Mouse (Mus musculus) liver, postnatal 0 days (tissue): ENCODE data around the gene Gm826. TPM values are rescaled to one million over a fixed set of nuclear protein-coding genes. Genes with fewer than 3 reads are reported as not detected.
A peak's percentile ranks its signal among the peaks of the same experiment; 100 is the strongest.

Experiments used
- ATAC-seq: fragments of 200-750 bp; cut with Nextera tagmentation; 2 replicates; pipeline ENCODE4 v1.8.0; 2017; ENCODE audit warnings: mild to moderate bottlenecking, moderate library complexity
- DNase-seq: peaks from one replicate; pipeline ENCODE4 v3.0.0-alpha.2; 2016
- H3K27ac ChIP-seq: fragments of 300-500 bp; sonication (generic); 2 replicates; pipeline ENCODE4 v1.5.1; 2014; ENCODE audit warnings: antibody characterized with exemption, moderate library complexity, mild to moderate bottlenecking, low read depth
- H3K27me3 ChIP-seq: fragments of 300-500 bp; sonication (generic); 2 replicates; pipeline ENCODE4 v1.6.1; 2014; ENCODE audit warnings: low read length, control low read depth, mixed read lengths; ENCODE audit not compliant: insufficient read depth
- H3K36me3 ChIP-seq: fragments of 300-500 bp; sonication (generic); replicated peaks from 2 replicates; pipeline ENCODE4 v1.6.1; 2014; ENCODE audit warnings: mild to moderate bottlenecking, control low read depth, low read length, moderate library complexity, mixed read lengths; ENCODE audit not compliant: insufficient read depth
- H3K4me1 ChIP-seq: fragments of 300-500 bp; sonication (generic); 2 replicates; pipeline ENCODE4 v1.6.1; 2014; ENCODE audit warnings: antibody characterized with exemption, mild to moderate bottlenecking, control low read depth; ENCODE audit not compliant: insufficient read depth
- H3K4me2 ChIP-seq: fragments of 300-500 bp; sonication (generic); 2 replicates; pipeline ENCODE4 v1.6.1; 2014; ENCODE audit warnings: low read depth, mild to moderate bottlenecking, low read length, moderate library complexity, mixed read lengths
- H3K4me3 ChIP-seq: fragments of 300-500 bp; sonication (generic); 2 replicates; pipeline ENCODE4 v1.5.1; 2014; ENCODE audit warnings: low read depth, low read length
- H3K9ac ChIP-seq: fragments of 300-500 bp; sonication (generic); replicated peaks from 2 replicates; pipeline ENCODE4 v1.6.1; 2014; ENCODE audit warnings: mild to moderate bottlenecking, moderate library complexity
- H3K9me3 ChIP-seq: fragments of 300-500 bp; sonication (generic); 2 replicates; pipeline ENCODE4 v1.6.1; 2016; ENCODE audit warnings: mild to moderate bottlenecking, control low read depth, low read length, mixed read lengths
- CTCF ChIP-seq: sonication (generic); IDR thresholded peaks from 2 replicates; pipeline ENCODE4 v1.5.1; 2016; ENCODE audit warnings: antibody characterized with exemption, low read depth
- EP300 ChIP-seq: IDR thresholded peaks from 2 replicates; pipeline ENCODE4 v1.6.1; 2016; ENCODE audit warnings: antibody characterized with exemption, low read depth, mild to moderate bottlenecking
- WGBS: fragments of 180-500 bp; shearing (Covaris S2); extraction: QIAGEN DNeasy Blood & Tissue Kit; methylation state at CpG from one replicate; pipeline ENCODE4 v1.1.7; 2014; ENCODE audit not compliant: insufficient replicate concordance; 5-methylcytosine and 5-hydroxymethylcytosine counted together
- polyA plus RNA-seq: library from polyadenylated mRNA; unstranded; fragments of >200 nt; fragmentation: Nextera tagmentation; extraction: Ambion mirVana; gene quantifications from 2 replicates; pipeline ENCODE4 v1.2.1, GENCODE M21; 2015

The Gm826 gene
- polyA plus RNA-seq, 1 experiment from 2014 or later, result 1.2 TPM

GRCm38 (mm10) chr2:160328886-160329285 is 5.1 kb downstream of the Gm826 start:
- Histone ChIP-seq H3K4me3 (no peak overlapping the region), H3K9ac (no peak overlapping the region), H3K36me3 (no peaks in the 10 kb centered on the region), H3K4me2 (no peak overlapping the region), H3K4me1 (peaks cover 13% of the 10 kb centered on the region; the same call in 1 of the 2 replicates), H3K9me3 (no peaks in the 10 kb centered on the region), H3K27ac (no peak overlapping the region), H3K27me3 (no peaks in the 10 kb centered on the region)
- peak; percentile 21 for DNase-seq
- TF ChIP-seq CTCF (no peak), EP300 (no peak)
- WGBS, result 44% methylated on average over 9 of the region's 9 CpGs
- no peak for ATAC-seq

DNA sequence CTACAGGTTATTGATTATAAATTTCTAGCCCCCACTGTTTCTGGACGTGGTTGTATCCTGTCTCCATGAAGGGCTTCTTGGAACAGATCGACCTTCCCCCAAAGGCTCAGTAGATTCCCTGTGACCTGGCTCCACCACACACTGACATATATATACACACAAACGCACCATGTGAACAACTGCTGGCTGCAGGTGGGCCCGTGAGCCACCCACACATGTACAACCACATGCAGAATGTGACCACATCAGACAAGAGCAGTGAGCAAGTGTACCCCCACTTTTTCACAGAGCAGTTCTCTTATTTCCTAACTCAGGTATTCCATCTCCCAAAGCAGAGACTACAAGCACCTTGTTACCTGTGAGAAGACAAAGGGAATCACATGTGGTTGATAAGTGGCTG is 6.2 kb downstream of the Gm826 start:
- H3K4me2 ChIP-seq, result no peak overlapping the region
- ATAC-seq (no peak), DNase-seq (no peak)
- 71% methylated on average over 4 of the region's 4 CpGs for WGBS
- no peak overlapping the region for H3K4me3 ChIP-seq
- no peaks in the 10 kb centered on the region for H3K27me3 ChIP-seq
- H3K4me1 ChIP-seq, result peaks cover 11% of the 10 kb centered on the region; the same call in 1 of the 2 replicates
- H3K36me3 ChIP-seq, result no peaks in the 10 kb centered on the region
- H3K9ac ChIP-seq, result no peak overlapping the region
- H3K27ac ChIP-seq, result no peak overlapping the region
- H3K9me3 ChIP-seq, result no peaks in the 10 kb centered on the region
- TF ChIP-seq CTCF (no peak), EP300 (no peak)

GRCm38 (mm10) chr2:160327167-160327566 is 6.8 kb downstream of the Gm826 start:
- no peaks in the 10 kb centered on the region for H3K9me3 ChIP-seq
- no peak overlapping the region for H3K27ac ChIP-seq
- WGBS, result 5% methylated on average over 4 of the region's 4 CpGs
- H3K36me3 ChIP-seq, result no peaks in the 10 kb centered on the region
- H3K27me3 ChIP-seq, result no peaks in the 10 kb centered on the region
- no peak overlapping the region for H3K9ac ChIP-seq
- peak; percentile 73 for ATAC-seq
- TF ChIP-seq EP300 (no peak), CTCF (no peak)
- DNase-seq, result peak; percentile 45
- H3K4me2 ChIP-seq, result no peak overlapping the region; the same call in 1 of the 2 replicates
- peaks cover 11% of the 10 kb centered on the region; the same call in 1 of the 2 replicates for H3K4me1 ChIP-seq
- no peak overlapping the region for H3K4me3 ChIP-seq

GRCm38 (mm10) chr2:160325105-160325644 is 8.8 kb downstream of the Gm826 start:
- TF ChIP-seq EP300, result no peak
- no peak for TF ChIP-seq CTCF
- H3K4me3 ChIP-seq, result no peak overlapping the region
- no peak overlapping the region for H3K27ac ChIP-seq
- H3K9ac ChIP-seq, result no peak overlapping the region
- H3K36me3 ChIP-seq, result no peaks in the 10 kb centered on the region
- no peak for ATAC-seq
- H3K4me2 ChIP-seq, result no peak overlapping the region
- WGBS, result 62% methylated on average over 6 of the region's 6 CpGs
- peaks cover 11% of the 10 kb centered on the region; the same call in 1 of the 2 replicates for H3K4me1 ChIP-seq
- H3K9me3 ChIP-seq, result no peaks in the 10 kb centered on the region
- no peaks in the 10 kb centered on the region for H3K27me3 ChIP-seq
- no peak for DNase-seq

GRCm38 (mm10) chr2:160321829-160322228 is 12.1 kb downstream of the Gm826 start:
- Histone ChIP-seq H3K4me2 (no peak overlapping the region), H3K4me3 (no peak overlapping the region), H3K36me3 (no peaks in the 10 kb centered on the region), H3K9me3 (no peaks in the 10 kb centered on the region), H3K9ac (no peak overlapping the region), H3K27me3 (no peaks in the 10 kb centered on the region), H3K27ac (no peak overlapping the region), H3K4me1 (0 out of 2 replicates have a peak, but pooled peaks cover 1% of the 10 kb centered on the region)
- no peak for DNase-seq
- no peak for ATAC-seq
- WGBS, result 67% methylated on average over 4 of the region's 4 CpGs
- TF ChIP-seq CTCF (no peak), EP300 (no peak)

DNA sequence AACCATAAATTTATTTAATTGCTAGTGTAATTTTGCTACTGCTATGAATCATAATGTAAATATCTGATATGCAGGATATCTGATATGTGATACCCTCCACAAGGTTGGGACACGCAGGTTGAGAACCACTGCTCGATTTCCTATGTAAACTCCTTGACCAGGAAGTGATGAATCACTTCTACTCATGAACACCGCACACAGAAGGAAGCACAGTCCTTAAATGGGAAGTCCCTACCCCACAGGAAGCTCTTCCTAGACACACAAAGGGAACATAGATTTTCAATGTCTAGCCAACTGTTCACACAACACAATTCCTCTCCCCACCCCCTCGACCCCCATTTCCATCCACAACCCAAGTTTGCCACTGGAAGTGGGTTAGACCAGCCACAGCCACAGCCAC is 15.7 kb downstream of the Gm826 start:
- Histone ChIP-seq H3K36me3 (no peaks in the 10 kb centered on the region), H3K27ac (no peak overlapping the region), H3K4me3 (no peak overlapping the region), H3K9me3 (no peaks in the 10 kb centered on the region), H3K27me3 (no peaks in the 10 kb centered on the region), H3K4me1 (no peaks in the 10 kb centered on the region), H3K4me2 (no peak overlapping the region), H3K9ac (no peak overlapping the region)
- 20% methylated on average over 4 of the region's 4 CpGs for WGBS
- DNase-seq (no peak), ATAC-seq (no peak)
- TF ChIP-seq EP300 (no peak), CTCF (no peak)

DNA sequence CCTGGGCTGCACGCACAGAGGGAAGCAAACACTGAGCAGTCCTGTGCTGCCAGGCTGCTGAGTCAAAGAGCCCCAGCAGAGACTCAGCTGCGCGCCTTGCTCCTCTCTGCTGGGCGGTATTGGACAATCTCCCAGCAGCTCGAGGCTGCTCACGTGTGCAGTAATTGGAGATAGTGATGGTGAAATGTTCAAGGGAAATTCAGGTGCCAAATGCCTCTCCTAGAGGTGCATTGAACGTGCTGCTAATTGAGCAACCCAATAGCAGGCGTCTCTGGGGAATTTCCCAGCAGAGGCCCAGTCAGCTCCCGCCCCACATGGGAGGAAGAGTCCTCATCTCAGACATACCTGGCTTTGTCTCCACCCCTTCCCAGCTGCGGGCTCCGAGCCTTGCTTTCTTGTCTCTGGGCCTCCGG is 20.4 kb downstream of the Gm826 start:
- Histone ChIP-seq H3K9me3 (no peaks in the 10 kb centered on the region), H3K36me3 (no peaks in the 10 kb centered on the region), H3K4me2 (no peak overlapping the region), H3K4me3 (no peak overlapping the region), H3K27me3 (no peaks in the 10 kb centered on the region), H3K4me1 (no peaks in the 10 kb centered on the region), H3K9ac (no peak overlapping the region), H3K27ac (no peak overlapping the region)
- no peak for ATAC-seq
- DNase-seq, result no peak
- 62% methylated on average over 12 of the region's 12 CpGs for WGBS
- TF ChIP-seq CTCF, result no peak
- no peak for TF ChIP-seq EP300
